Mouse (Mus musculus): Measurements from ENCODE around the gene Pde6b. TPM values are rescaled to one million over a fixed set of nuclear protein-coding genes. Genes with fewer than 3 reads are reported as not detected.

Pde6b gene
- polyA plus RNA-seq, 1 experiment from 2014 or later: 0.35 TPM

- ATAC-seq (ENCODE audit: low FRiP score): no peak
- H3K4me3 ChIP-seq: no peak overlapping the region
- WGBS: 80% methylated on average over 1 of the region's 1 CpGs
- no peak overlapping the region for H3K4me2 ChIP-seq (replicated peaks)
- no peak overlapping the region for H3K9ac ChIP-seq
- H3K27ac ChIP-seq: no peak overlapping the region
- peaks cover 3% of the 10 kb centered on the region; the same call in 1 of the 2 replicates for H3K27me3 ChIP-seq
- H3K36me3 ChIP-seq: no peaks in the 10 kb centered on the region
- no peaks in the 10 kb centered on the region for H3K9me3 ChIP-seq (replicated peaks)
- H3K4me1 ChIP-seq: no peaks in the 10 kb centered on the region
These were observed 17.3 kb downstream of the Pde6b start for GRCm38 (mm10) chr5:108405460-108405859.

- no peaks in the 10 kb centered on the region for H3K4me1 ChIP-seq
- ATAC-seq (ENCODE audit: low FRiP score): no peak
- no peaks in the 10 kb centered on the region for H3K9me3 ChIP-seq (replicated peaks)
- H3K4me3 ChIP-seq: no peak overlapping the region
- no peak overlapping the region for H3K27ac ChIP-seq
- H3K9ac ChIP-seq: no peak overlapping the region
- 80% methylated on average over 2 of the region's 2 CpGs for WGBS
- H3K36me3 ChIP-seq: no peaks in the 10 kb centered on the region
- H3K4me2 ChIP-seq (replicated peaks): no peak overlapping the region
- H3K27me3 ChIP-seq: peaks cover 3% of the 10 kb centered on the region; the same call in 1 of the 2 replicates
These were observed 18.8 kb downstream of the Pde6b start for GRCm38 (mm10) chr5:108406977-108407376.

DNA sequence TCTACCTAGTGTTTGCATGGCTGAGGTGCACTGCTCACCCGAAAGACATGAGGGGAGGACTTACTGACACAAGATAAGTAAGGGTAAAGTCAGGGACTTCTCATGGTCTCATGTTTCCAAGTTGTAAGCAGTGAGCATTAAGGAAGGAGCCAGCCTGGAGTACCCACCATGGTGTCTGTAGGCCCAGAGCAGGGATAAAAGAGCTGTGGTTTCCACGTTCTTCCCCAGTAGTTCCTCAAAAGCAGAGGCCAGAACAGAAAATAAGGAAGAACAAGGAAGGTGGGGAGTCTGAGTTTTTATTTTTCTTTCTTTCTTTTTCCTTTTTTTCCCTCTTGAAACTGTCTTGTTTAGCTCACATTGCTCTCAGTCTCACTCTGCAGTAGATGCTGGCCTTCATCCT lies 26.5 kb downstream of the Pde6b start:
- Histone ChIP-seq H3K4me1 (no peaks in the 10 kb centered on the region), H3K9ac (no peak overlapping the region), H3K9me3 (replicated peaks) (no peaks in the 10 kb centered on the region), H3K4me3 (no peak overlapping the region), H3K36me3 (no peaks in the 10 kb centered on the region), H3K27me3 (no peaks in the 10 kb centered on the region), H3K4me2 (replicated peaks) (no peak overlapping the region), H3K27ac (no peak overlapping the region)
- no peak for ATAC-seq (ENCODE audit: low FRiP score)
- WGBS: 75% methylated on average over 2 of the region's 2 CpGs

DNA sequence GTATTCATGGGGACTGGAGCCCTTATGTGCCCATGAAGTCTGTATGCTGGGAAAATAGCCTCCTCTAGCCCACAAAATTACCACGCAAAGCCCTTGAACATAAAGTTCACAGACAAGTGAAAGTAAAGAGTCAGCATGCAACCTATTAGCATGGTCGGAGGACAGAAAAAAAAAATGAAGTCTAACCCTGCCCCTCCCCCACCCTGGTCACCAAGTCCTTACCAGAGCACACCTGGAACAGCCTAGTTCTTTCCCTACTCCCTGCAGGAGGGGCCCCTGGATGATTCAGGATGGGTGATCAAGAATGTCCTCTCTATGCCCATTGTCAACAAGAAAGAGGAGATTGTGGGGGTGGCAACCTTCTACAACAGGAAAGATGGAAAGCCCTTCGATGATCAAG lies 34.5 kb downstream of the Pde6b start:
- Histone ChIP-seq H3K27ac (no peak overlapping the region), H3K4me2 (replicated peaks) (no peak overlapping the region), H3K27me3 (no peaks in the 10 kb centered on the region), H3K9me3 (replicated peaks) (no peaks in the 10 kb centered on the region), H3K4me3 (no peak overlapping the region), H3K9ac (no peak overlapping the region), H3K4me1 (no peaks in the 10 kb centered on the region), H3K36me3 (no peaks in the 10 kb centered on the region)
- WGBS: 87% methylated on average over 3 of the region's 3 CpGs
- ATAC-seq (ENCODE audit: low FRiP score): no peak

DNA sequence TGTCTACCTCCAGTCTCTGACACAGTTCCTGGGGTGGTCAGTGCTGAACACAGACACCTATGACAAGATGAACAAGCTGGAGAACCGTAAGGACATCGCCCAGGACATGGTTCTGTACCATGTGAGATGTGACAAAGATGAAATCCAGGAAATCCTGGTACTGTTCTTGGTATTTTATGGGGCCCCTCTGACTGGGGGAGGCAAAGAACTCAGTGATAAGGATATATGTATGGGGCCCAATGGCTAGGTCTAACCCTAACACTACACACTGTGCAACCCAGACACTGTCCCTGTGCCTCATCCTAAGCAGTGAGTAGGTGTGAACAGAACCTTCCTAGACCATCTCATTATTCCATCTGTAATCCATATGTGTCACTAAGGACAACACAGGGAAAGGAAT lies 35.2 kb downstream of the Pde6b start:
- H3K9ac ChIP-seq: no peak overlapping the region
- no peaks in the 10 kb centered on the region for H3K9me3 ChIP-seq (replicated peaks)
- H3K27me3 ChIP-seq: no peaks in the 10 kb centered on the region
- H3K4me3 ChIP-seq: no peak overlapping the region
- no peak for ATAC-seq (ENCODE audit: low FRiP score)
- 90% methylated on average over 2 of the region's 2 CpGs for WGBS
- no peak overlapping the region for H3K27ac ChIP-seq
- H3K4me1 ChIP-seq: no peaks in the 10 kb centered on the region
- no peak overlapping the region for H3K4me2 ChIP-seq (replicated peaks)
- H3K36me3 ChIP-seq: no peaks in the 10 kb centered on the region

DNA sequence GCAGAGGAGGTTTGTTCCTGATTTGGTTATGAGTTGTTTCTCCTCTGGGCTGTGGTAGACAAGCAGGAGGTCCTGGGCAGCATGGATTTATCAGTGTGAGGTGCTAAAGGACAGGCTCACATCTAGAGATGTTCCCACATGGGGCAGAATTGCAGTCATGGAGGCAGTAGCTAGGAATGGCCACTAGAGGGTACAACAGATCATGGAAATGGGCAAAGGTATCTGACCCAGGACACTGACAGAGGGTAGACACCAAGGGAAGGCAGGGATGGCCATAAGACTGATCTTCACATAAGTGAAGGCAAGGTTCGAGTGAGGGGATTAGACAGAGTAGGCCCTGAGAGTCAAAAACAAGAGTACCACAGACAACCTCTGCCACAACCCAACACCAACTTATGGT lies 39.0 kb downstream of the Pde6b start:
- H3K9me3 ChIP-seq (replicated peaks): no peaks in the 10 kb centered on the region
- H3K4me1 ChIP-seq: no peaks in the 10 kb centered on the region
- 47% methylated on average over 1 of the region's 1 CpGs for WGBS
- no peak overlapping the region for H3K4me3 ChIP-seq
- no peaks in the 10 kb centered on the region for H3K27me3 ChIP-seq
- H3K4me2 ChIP-seq (replicated peaks): no peak overlapping the region
- no peak overlapping the region for H3K27ac ChIP-seq
- H3K36me3 ChIP-seq: peaks cover 15% of the 10 kb centered on the region; the same call in 1 of the 2 replicates
- no peak overlapping the region for H3K9ac ChIP-seq
- ATAC-seq (ENCODE audit: low FRiP score): peak; percentile 35; the same call in 1 of the 2 replicates

GRCm38 (mm10) chr5:108431196-108431595 lies 43.0 kb downstream of the Pde6b start:
- H3K27ac ChIP-seq: no peak overlapping the region
- H3K4me3 ChIP-seq: no peak overlapping the region
- peaks cover 16% of the 10 kb centered on the region; the same call in 1 of the 2 replicates for H3K36me3 ChIP-seq
- 96% methylated on average over 6 of the region's 6 CpGs for WGBS
- H3K9ac ChIP-seq: no peak overlapping the region
- H3K4me2 ChIP-seq (replicated peaks): no peak overlapping the region
- H3K27me3 ChIP-seq: no peaks in the 10 kb centered on the region
- ATAC-seq (ENCODE audit: low FRiP score): no peak
- peaks cover 12% of the 10 kb centered on the region for H3K4me1 ChIP-seq
- H3K9me3 ChIP-seq (replicated peaks): no peaks in the 10 kb centered on the region

GRCm38 (mm10) chr5:108433804-108434587 lies 45.8 kb downstream of the Pde6b start, which contains the start of gene Atp5k:
Gene Atp5k (minus strand): TSS chr5:108434448.
- Histone ChIP-seq H3K27me3 (no peaks in the 10 kb centered on the region; the same call in 1 of the 2 replicates), H3K9me3 (replicated peaks) (no peaks in the 10 kb centered on the region), H3K9ac (peak within 1 kb of the TSS; percentile 90), H3K4me1 (peaks cover 12% of the 10 kb centered on the region), H3K27ac (no peak within 1 kb of the TSS), H3K4me3 (peak within 1 kb of the TSS; percentile 85), H3K4me2 (replicated peaks) (peak within 1 kb of the TSS; percentile 91), H3K36me3 (peaks cover 16% of the 10 kb centered on the region; the same call in 1 of the 2 replicates)
- 1% methylated on average over 42 of the region's 42 CpGs for WGBS
- ATAC-seq (ENCODE audit: low FRiP score): peak; percentile 86

- Histone ChIP-seq H3K27me3 (no peaks in the 10 kb centered on the region; the same call in 1 of the 2 replicates), H3K9ac (no peak overlapping the region), H3K9me3 (replicated peaks) (no peaks in the 10 kb centered on the region), H3K4me2 (replicated peaks) (no peak overlapping the region), H3K36me3 (peaks cover 9% of the 10 kb centered on the region; the same call in 1 of the 2 replicates), H3K4me1 (peaks cover 12% of the 10 kb centered on the region), H3K4me3 (no peak overlapping the region), H3K27ac (no peak overlapping the region)
- WGBS: 82% methylated on average over 2 of the region's 2 CpGs
- ATAC-seq (ENCODE audit: low FRiP score): no peak
These were observed 47.9 kb downstream of the Pde6b start for GRCm38 (mm10) chr5:108436101-108436500.

- Histone ChIP-seq H3K9ac (no peak overlapping the region), H3K9me3 (replicated peaks) (no peaks in the 10 kb centered on the region), H3K27ac (no peak overlapping the region), H3K4me3 (no peak overlapping the region), H3K4me2 (replicated peaks) (no peak overlapping the region), H3K27me3 (peaks cover 24% of the 10 kb centered on the region), H3K4me1 (peaks cover 6% of the 10 kb centered on the region), H3K36me3 (no peaks in the 10 kb centered on the region)
- 79% methylated on average over 3 of the region's 3 CpGs for WGBS
- no peak for ATAC-seq (ENCODE audit: low FRiP score)
These were observed 58.8 kb downstream of the Pde6b start for GRCm38 (mm10) chr5:108446973-108447372.

GRCm38 (mm10) chr5:108447857-108448256 lies 59.7 kb downstream of the Pde6b start:
- H3K9me3 ChIP-seq (replicated peaks): no peaks in the 10 kb centered on the region
- H3K4me2 ChIP-seq (replicated peaks): no peak overlapping the region; the same call in 1 of the 2 replicates
- H3K36me3 ChIP-seq: no peaks in the 10 kb centered on the region
- peaks cover 24% of the 10 kb centered on the region for H3K27me3 ChIP-seq
- H3K27ac ChIP-seq: no peak overlapping the region
- no peak overlapping the region for H3K4me3 ChIP-seq
- no peak overlapping the region for H3K9ac ChIP-seq
- WGBS: 88% methylated on average over 7 of the region's 7 CpGs
- H3K4me1 ChIP-seq: peaks cover 6% of the 10 kb centered on the region
- no peak for ATAC-seq (ENCODE audit: low FRiP score)

DNA sequence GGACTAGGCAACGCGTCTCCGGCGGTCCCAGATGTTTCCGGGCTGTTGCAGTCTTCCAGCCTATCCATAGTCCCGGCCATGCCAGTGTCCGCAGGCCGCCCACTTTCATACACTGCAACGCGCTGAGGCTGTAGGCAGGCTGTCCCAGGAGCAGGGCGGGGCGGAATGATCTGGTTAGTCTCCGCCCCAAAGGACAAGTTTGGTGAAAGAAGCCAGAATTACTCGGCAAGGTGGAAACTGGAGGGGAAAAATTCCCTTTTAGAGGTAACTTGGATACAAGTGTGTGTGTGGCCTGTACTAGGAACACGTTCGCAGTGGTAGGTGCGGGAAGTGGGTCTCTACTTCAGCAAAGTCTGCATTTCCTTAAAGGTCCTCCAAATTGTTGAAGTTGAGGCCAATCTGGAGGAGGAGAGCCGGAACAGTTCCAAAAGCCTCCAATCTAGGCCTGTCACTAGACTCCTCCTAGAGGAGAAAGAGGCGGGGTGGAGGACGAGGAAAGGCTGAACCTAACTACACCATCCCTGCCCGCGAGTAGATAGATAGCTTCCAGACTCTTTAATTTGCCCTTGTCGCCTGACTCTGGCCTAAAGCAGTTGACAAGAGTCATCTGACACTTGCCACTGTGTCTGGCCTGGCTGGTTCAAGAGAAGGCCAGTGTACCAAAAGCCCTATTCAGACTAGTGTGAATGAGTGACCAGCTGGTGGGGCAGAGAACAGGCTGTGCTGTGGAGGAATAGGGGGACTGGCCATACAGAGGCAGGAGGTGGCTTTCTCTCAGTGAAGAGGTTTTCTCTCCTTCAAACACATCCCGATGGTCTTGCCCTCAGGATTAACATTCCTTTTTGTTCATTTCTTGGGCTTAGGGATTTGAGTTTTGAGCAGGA lies 60.8 kb downstream of the Pde6b start, which contains the start of gene Mfsd7a:
Mfsd7a (minus strand) TSS at position 107 of the 884 bp plus-strand sequence.
- peaks cover 6% of the 10 kb centered on the region for H3K4me1 ChIP-seq
- peak within 1 kb of the TSS; percentile 56 for H3K4me2 ChIP-seq (replicated peaks)
- H3K27me3 ChIP-seq: peaks cover 24% of the 10 kb centered on the region
- WGBS: 17% methylated on average over 24 of the region's 24 CpGs
- no peak within 1 kb of the TSS for H3K27ac ChIP-seq
- ATAC-seq (ENCODE audit: low FRiP score): no peak; the same call in 1 of the 2 replicates
- H3K36me3 ChIP-seq: no peaks in the 10 kb centered on the region
- H3K9ac ChIP-seq: peak within 1 kb of the TSS; percentile 18; the same call in 1 of the 2 replicates
- H3K9me3 ChIP-seq (replicated peaks): no peaks in the 10 kb centered on the region
- peak within 1 kb of the TSS; percentile 29 for H3K4me3 ChIP-seq

All from hindbrain, embryonic 12.5 days (tissue).